Mouse (Mus musculus) lung, embryonic 15.5 days (tissue): ENCODE data around the gene Gm438. TPM values are rescaled to one million over a fixed set of nuclear protein-coding genes. Genes with fewer than 3 reads are reported as not detected.
"Not testable (repeated sequence)": the region's sequence is repeated elsewhere in the genome, so short reads cannot be mapped to it uniquely, and the experiment has no call there.

Experiments
- ATAC-seq: fragments of 200-750 bp; cut with Nextera tagmentation; 2 replicates; pipeline ENCODE4 v1.8.0; 2017; ENCODE audit warnings: moderate number of reproducible peaks, borderline replicate concordance; ENCODE audit not compliant: low FRiP score, low TSS enrichment; ENCODE audit errors: extremely low read depth
- H3K27ac ChIP-seq: fragments of 300-500 bp; sonication (generic); 2 replicates; pipeline ENCODE4 v1.5.1; 2015; ENCODE audit warnings: moderate library complexity, mild to moderate bottlenecking, inconsistent platforms
- H3K27me3 ChIP-seq: fragments of 300-500 bp; sonication (generic); 2 replicates; pipeline ENCODE4 v1.6.1; 2015; ENCODE audit warnings: inconsistent platforms
- H3K36me3 ChIP-seq: fragments of 300-500 bp; sonication (generic); 2 replicates; pipeline ENCODE4 v1.6.1; 2015; ENCODE audit warnings: inconsistent platforms
- H3K4me1 ChIP-seq: fragments of 300-500 bp; sonication (generic); 2 replicates; pipeline ENCODE4 v1.6.1; 2015; ENCODE audit warnings: inconsistent platforms
- H3K4me2 ChIP-seq: fragments of 300-500 bp; sonication (generic); 2 replicates; pipeline ENCODE4 v1.6.1; 2015; ENCODE audit warnings: inconsistent platforms, mild to moderate bottlenecking, moderate library complexity
- H3K4me3 ChIP-seq: fragments of 300-500 bp; sonication (generic); 2 replicates; pipeline ENCODE4 v1.5.1; 2015; ENCODE audit warnings: mild to moderate bottlenecking, inconsistent platforms
- H3K9ac ChIP-seq: fragments of 300-500 bp; sonication (generic); 2 replicates; pipeline ENCODE4 v1.6.1; 2015; ENCODE audit warnings: inconsistent platforms
- H3K9me3 ChIP-seq: fragments of 300-500 bp; sonication (generic); 2 replicates; pipeline ENCODE4 v1.6.1; 2016; ENCODE audit warnings: inconsistent platforms
- WGBS: fragments of 180-500 bp; shearing (Covaris S2); methylation state at CpG from one replicate; pipeline ENCODE4 v1.1.7; 2015; 5-methylcytosine and 5-hydroxymethylcytosine counted together
- polyA plus RNA-seq: library from polyadenylated mRNA; unstranded; fragments of >200 nt; fragmentation: Nextera tagmentation; extraction: Ambion mirVana; gene quantifications from 2 replicates; pipeline ENCODE4 v1.2.1, GENCODE M21; 2015

Gene Gm438
- polyA plus RNA-seq = not detected in 2 replicates

- Histone ChIP-seq H3K36me3 (no peaks in the 10 kb centered on the region), H3K4me1 (no peaks in the 10 kb centered on the region), H3K9ac (no peak within 1 kb of the TSS), H3K4me2 (no peak within 1 kb of the TSS), H3K27me3 (no peaks in the 10 kb centered on the region), H3K4me3 (no peak within 1 kb of the TSS), H3K27ac (no peak within 1 kb of the TSS), H3K9me3 (no peaks in the 10 kb centered on the region)
- no peak for ATAC-seq
These were observed at the start of gene Gm438 for GRCm38 (mm10) chr4:144786483-144786882. Gene Gm438, minus strand, starts transcription at chr4:144786583.

- no peak overlapping the region for H3K4me2 ChIP-seq
- H3K9ac ChIP-seq = no peak overlapping the region
- no peak overlapping the region for H3K27ac ChIP-seq
- ATAC-seq = no peak
- 82% methylated on average over 2 of the region's 2 CpGs for WGBS
- H3K4me3 ChIP-seq = no peak overlapping the region
- H3K9me3 ChIP-seq = no peaks in the 10 kb centered on the region; the same call in 1 of the 2 replicates
- H3K4me1 ChIP-seq = no peaks in the 10 kb centered on the region
- no peaks in the 10 kb centered on the region for H3K27me3 ChIP-seq
- no peaks in the 10 kb centered on the region for H3K36me3 ChIP-seq
These were observed 38.3 kb upstream of the Gm438 start for GRCm38 (mm10) chr4:144824706-144825105.

- H3K36me3 ChIP-seq = no peaks in the 10 kb centered on the region
- H3K4me3 ChIP-seq = no peak overlapping the region
- ATAC-seq = no peak
- whole genome bisulfite sequencing = 83% methylated on average over 2 of the region's 2 CpGs
- H3K4me2 ChIP-seq = no peak overlapping the region
- H3K27ac ChIP-seq = no peak overlapping the region
- H3K27me3 ChIP-seq = no peaks in the 10 kb centered on the region
- no peaks in the 10 kb centered on the region for H3K4me1 ChIP-seq
- no peak overlapping the region for H3K9ac ChIP-seq
- H3K9me3 ChIP-seq = no peaks in the 10 kb centered on the region; the same call in 1 of the 2 replicates
These were observed 37.6 kb upstream of the Gm438 start for GRCm38 (mm10) chr4:144823996-144824395.

GRCm38 (mm10) chr4:144807135-144807534, 20.8 kb upstream of the Gm438 start:
- H3K9me3 ChIP-seq, H3K4me2 ChIP-seq, H3K9ac ChIP-seq, ATAC-seq, H3K27ac ChIP-seq, H3K27me3 ChIP-seq, H3K36me3 ChIP-seq, H3K4me1 ChIP-seq, H3K4me3 ChIP-seq: not testable (repeated sequence)
- WGBS = 46% methylated on average over 5 of the region's 5 CpGs

GRCm38 (mm10) chr4:144803633-144804032, 17.2 kb upstream of the Gm438 start:
- Histone ChIP-seq H3K4me1 (no peaks in the 10 kb centered on the region), H3K9me3 (no peaks in the 10 kb centered on the region), H3K27me3 (no peaks in the 10 kb centered on the region), H3K36me3 (no peaks in the 10 kb centered on the region), H3K27ac (no peak overlapping the region), H3K4me3 (no peak overlapping the region), H3K4me2 (no peak overlapping the region), H3K9ac (no peak overlapping the region)
- 68% methylated on average over 3 of the region's 3 CpGs for WGBS
- no peak for ATAC-seq

- no peak overlapping the region for H3K4me3 ChIP-seq
- no peaks in the 10 kb centered on the region for H3K27me3 ChIP-seq
- H3K9me3 ChIP-seq = no peaks in the 10 kb centered on the region
- WGBS = 73% methylated on average over 1 of the region's 1 CpGs
- ATAC-seq = no peak
- H3K4me1 ChIP-seq = no peaks in the 10 kb centered on the region
- no peak overlapping the region for H3K4me2 ChIP-seq
- H3K36me3 ChIP-seq = no peaks in the 10 kb centered on the region
- H3K9ac ChIP-seq = no peak overlapping the region
- H3K27ac ChIP-seq = no peak overlapping the region
These were observed 3.8 kb upstream of the Gm438 start for GRCm38 (mm10) chr4:144790141-144790540.

GRCm38 (mm10) chr4:144782476-144783197, 3.7 kb downstream of the Gm438 start:
- WGBS = 63% methylated on average over 3 of the region's 3 CpGs
- no peak for ATAC-seq
- H3K36me3 ChIP-seq = no peaks in the 10 kb centered on the region

GRCm38 (mm10) chr4:144765722-144766121, 20.7 kb downstream of the Gm438 start:
- WGBS = 34% methylated on average over 2 of the region's 2 CpGs

More at GRCm38 (mm10) chr4:144782476-144783197, 3.7 kb downstream of the Gm438 start:
- Histone ChIP-seq H3K9me3 (no peaks in the 10 kb centered on the region), H3K4me2 (no peak overlapping the region), H3K27ac (no peak overlapping the region), H3K4me3 (no peak overlapping the region), H3K9ac (no peak overlapping the region), H3K27me3 (no peaks in the 10 kb centered on the region), H3K4me1 (no peaks in the 10 kb centered on the region)

GRCm38 (mm10) chr4:144749139-144749538, 37.2 kb downstream of the Gm438 start:
- Histone ChIP-seq H3K27ac (no peak overlapping the region), H3K4me3 (no peak overlapping the region), H3K4me2 (no peak overlapping the region), H3K4me1 (no peaks in the 10 kb centered on the region), H3K9me3 (no peaks in the 10 kb centered on the region), H3K27me3 (no peaks in the 10 kb centered on the region), H3K9ac (no peak overlapping the region), H3K36me3 (no peaks in the 10 kb centered on the region)
- ATAC-seq = no peak
- 41% methylated on average over 1 of the region's 1 CpGs for WGBS

More at GRCm38 (mm10) chr4:144765722-144766121, 20.7 kb downstream of the Gm438 start:
- Histone ChIP-seq H3K27me3 (no peaks in the 10 kb centered on the region), H3K9ac (no peak overlapping the region), H3K4me3 (no peak overlapping the region), H3K9me3 (no peaks in the 10 kb centered on the region), H3K4me1 (no peaks in the 10 kb centered on the region), H3K4me2 (no peak overlapping the region), H3K36me3 (no peaks in the 10 kb centered on the region), H3K27ac (no peak overlapping the region)
- no peak for ATAC-seq

Other genes starting within 250 kb of the Gm438 start
- not detected in 2 replicates for gene Gm13124, start 221.4 kb downstream of the Gm438 start, polyA plus RNA-seq
- not detected in 2 replicates for gene Aadacl4, start 172.9 kb downstream of the Gm438 start, polyA plus RNA-seq
- not detected in 2 replicates for gene Gm436, start 100.2 kb downstream of the Gm438 start, polyA plus RNA-seq
- gene Gm13178, start 65.2 kb downstream of the Gm438 start, polyA plus RNA-seq = not detected in 2 replicates
- gene Dhrs3, start 106.2 kb upstream of the Gm438 start, polyA plus RNA-seq = 51.6 and 53.0 TPM in 2 replicates